Mouse (Mus musculus) lung, adult 2 months (tissue): ENCODE results near the gene Prpf6.

Source experiments
- CTCF ChIP-seq: fragments of 200-500 bp; IDR thresholded peaks from 2 replicates; pipeline ENCODE4 v1.5.1; 2011; ENCODE audit warnings: mild to moderate bottlenecking, low read length, control low read depth; ENCODE audit not compliant: insufficient read depth
- POLR2A ChIP-seq: fragments of 200-500 bp; IDR thresholded peaks from 2 replicates; pipeline ENCODE4 v1.6.1; 2011; ENCODE audit warnings: low read depth, mild to moderate bottlenecking, control low read depth, low read length, borderline replicate concordance; ENCODE audit errors: extremely low read depth

GRCm38 (mm10) chr2:181580131-181580772 is 11.4 kb upstream of the Prpf6 start:
- TF ChIP-seq CTCF (no peak), POLR2A (no peak)
